In genomic region chr8:115038426-115038825, GRCm38 (mm10) we compare ENCODE assay signal across 23 mouse cellular contexts.
"Had no signal": no experiment of that assay in that cellular context is flagged by ENCODE, and none has a peak within 500 bp of the region (broad histone marks: within the 10 kb centered on the region; RNA-seq: fewer than 3 reads in every experiment).

No protein-coding gene starts in this region.

- H3K4me1 ChIP-seq: limb, embryonic 15.5 days; megakaryocyte, embryonic 14.5 days had no signal

- H3K9me3 ChIP-seq: limb, embryonic 12.5 days; limb, embryonic 15.5 days; midbrain, embryonic 10.5 days; neural tube, embryonic 13.5 days had no signal

- H3K27me3 ChIP-seq: limb, embryonic 12.5 days; megakaryocyte, embryonic 14.5 days; neural tube, embryonic 13.5 days had no signal

- DNase-seq: kidney, adult 11 months; kidney, adult 9 months; kidney, postnatal 36 days; left cerebral cortex, postnatal 4 days; liver, postnatal 0 days; lung, embryonic 14.5 days; midbrain, embryonic 14.5 days; right cerebral cortex, adult 18-20 months; right cerebral cortex, postnatal 14 days; right cerebral cortex, postnatal 4 days; thymus, adult 2 months; thymus, postnatal 14 days; thymus, postnatal 4 days had no signal

- ATAC-seq: liver, postnatal 0 days; lung, postnatal 0 days had no signal

- H3K36me3 ChIP-seq: limb, embryonic 12.5 days; limb, embryonic 15.5 days; midbrain, embryonic 10.5 days; neural tube, embryonic 13.5 days had no signal

- H3K9ac ChIP-seq: limb, embryonic 12.5 days; limb, embryonic 15.5 days; liver, embryonic 14.5 days; liver, postnatal 0 days; lung, embryonic 14.5 days; neural tube, embryonic 13.5 days had no signal

- H3K4me3 ChIP-seq: limb, embryonic 12.5 days; limb, embryonic 15.5 days; megakaryocyte, embryonic 14.5 days; midbrain, embryonic 10.5 days; neural tube, embryonic 13.5 days had no signal

- H3K27ac ChIP-seq: limb, embryonic 12.5 days; limb, embryonic 15.5 days; liver, embryonic 14.5 days; macrophage; midbrain, embryonic 10.5 days; neural tube, embryonic 13.5 days; stomach, postnatal 0 days had no signal

- H3K4me2 ChIP-seq: limb, embryonic 12.5 days; limb, embryonic 15.5 days; liver, embryonic 11.5 days; lung, embryonic 14.5 days; neural tube, embryonic 13.5 days had no signal
